Mouse (Mus musculus): ENCODE data around the gene Fgd5.

GRCm38 (mm10) chr6:92089982-92090381 lies 111.3 kb downstream of the Fgd5 start:
- no peak for TF ChIP-seq POLR2A (IDR thresholded peaks at IDR 0.05; ENCODE audit: low read depth, low read length)
- no peak for TF ChIP-seq CTCF (conservative IDR thresholded peaks at IDR 0.05 in 1 of 2, IDR thresholded peaks at IDR 0.05 in 1 of 2; ENCODE audit: low read depth in 2 of 2, low read length in 2 of 2)

Data from CH12.LX (cell line).